Mouse (Mus musculus) hindbrain, embryonic 12.5 days (tissue): ENCODE results near the gene Nrxn1. TPM values are rescaled to one million over a fixed set of nuclear protein-coding genes. Genes with fewer than 3 reads are reported as not detected.

Experiments used
- ATAC-seq: fragments of 200-750 bp; cut with Nextera tagmentation; 2 replicates; pipeline ENCODE4 v1.8.0; 2017; ENCODE audit warnings: moderate TSS enrichment; ENCODE audit not compliant: low FRiP score
- H3K27ac ChIP-seq: fragments of 300-500 bp; sonication (generic); 2 replicates; pipeline ENCODE4 v1.5.1; 2016; ENCODE audit warnings: mild to moderate bottlenecking
- H3K27me3 ChIP-seq: fragments of 300-500 bp; sonication (generic); 2 replicates; pipeline ENCODE4 v1.6.1; 2016; ENCODE audit warnings: mild to moderate bottlenecking
- H3K36me3 ChIP-seq: fragments of 300-500 bp; sonication (generic); 2 replicates; pipeline ENCODE4 v1.6.1; 2016; ENCODE audit warnings: mild to moderate bottlenecking
- H3K4me1 ChIP-seq: fragments of 300-500 bp; sonication (generic); 2 replicates; pipeline ENCODE4 v1.6.1; 2016
- H3K4me2 ChIP-seq: fragments of 300-500 bp; sonication (generic); replicated peaks from 2 replicates; pipeline ENCODE4 v1.6.1; 2016; ENCODE audit warnings: mild to moderate bottlenecking
- H3K4me3 ChIP-seq: fragments of 300-500 bp; sonication (generic); 2 replicates; pipeline ENCODE4 v1.5.1; 2016; ENCODE audit warnings: mild to moderate bottlenecking
- H3K9ac ChIP-seq: fragments of 300-500 bp; sonication (generic); 2 replicates; pipeline ENCODE4 v1.6.1; 2016; ENCODE audit warnings: mild to moderate bottlenecking, moderate library complexity
- H3K9me3 ChIP-seq: fragments of 300-500 bp; sonication (generic); replicated peaks from 2 replicates; pipeline ENCODE4 v1.6.1; 2016; ENCODE audit warnings: mild to moderate bottlenecking
- WGBS: fragments of 180-500 bp; shearing (Covaris S2); methylation state at CpG from one replicate; pipeline ENCODE4 v1.1.7; 2016; 5-methylcytosine and 5-hydroxymethylcytosine counted together
- polyA plus RNA-seq: library from polyadenylated mRNA; unstranded; fragments of >200 nt; fragmentation: Nextera tagmentation; extraction: Ambion mirVana; gene quantifications from 2 replicates; pipeline ENCODE4 v1.2.1, GENCODE M21; 2016

The Nrxn1 gene
- polyA plus RNA-seq, 1 experiment from 2014 or later, result 48.8 TPM

- H3K4me1 ChIP-seq, result no peaks in the 10 kb centered on the region
- H3K36me3 ChIP-seq, result no peaks in the 10 kb centered on the region
- no peak overlapping the region for H3K27ac ChIP-seq
- H3K4me3 ChIP-seq, result no peak overlapping the region
- ATAC-seq, result no peak
- H3K9me3 ChIP-seq, result no peaks in the 10 kb centered on the region
- no peaks in the 10 kb centered on the region for H3K27me3 ChIP-seq
- H3K9ac ChIP-seq, result no peak overlapping the region
- 87% methylated on average over 2 of the region's 2 CpGs for WGBS
- H3K4me2 ChIP-seq, result no peak overlapping the region
These were observed 179.6 kb downstream of the Nrxn1 start for GRCm38 (mm10) chr17:90913320-90913719.

- Histone ChIP-seq H3K27ac (no peak overlapping the region), H3K4me2 (no peak overlapping the region), H3K36me3 (no peaks in the 10 kb centered on the region), H3K4me3 (no peak overlapping the region), H3K4me1 (no peaks in the 10 kb centered on the region), H3K27me3 (no peaks in the 10 kb centered on the region), H3K9me3 (no peaks in the 10 kb centered on the region), H3K9ac (no peak overlapping the region)
- ATAC-seq, result no peak
- 82% methylated on average over 2 of the region's 2 CpGs for WGBS
These were observed 180.1 kb downstream of the Nrxn1 start for GRCm38 (mm10) chr17:90912746-90913145.

- no peaks in the 10 kb centered on the region for H3K27me3 ChIP-seq
- no peaks in the 10 kb centered on the region for H3K9me3 ChIP-seq
- no peaks in the 10 kb centered on the region for H3K36me3 ChIP-seq
- no peak overlapping the region for H3K4me3 ChIP-seq
- no peak overlapping the region for H3K27ac ChIP-seq
- no peak for ATAC-seq
- H3K4me2 ChIP-seq, result no peak overlapping the region
- H3K4me1 ChIP-seq, result no peaks in the 10 kb centered on the region
- no peak overlapping the region for H3K9ac ChIP-seq
These were observed 180.5 kb downstream of the Nrxn1 start for GRCm38 (mm10) chr17:90912341-90912740.

GRCm38 (mm10) chr17:90906118-90907093, 186.5 kb downstream of the Nrxn1 start:
- H3K27me3 ChIP-seq, result no peaks in the 10 kb centered on the region
- ATAC-seq, result no peak
- H3K36me3 ChIP-seq, result no peaks in the 10 kb centered on the region
- H3K9ac ChIP-seq, result no peak overlapping the region
- H3K4me2 ChIP-seq, result no peak overlapping the region
- H3K9me3 ChIP-seq, result no peaks in the 10 kb centered on the region
- WGBS, result 69% methylated on average over 6 of the region's 6 CpGs
- no peak overlapping the region for H3K4me3 ChIP-seq
- no peak overlapping the region for H3K27ac ChIP-seq
- 0 out of 2 replicates have a peak, but pooled peaks cover 3% of the 10 kb centered on the region for H3K4me1 ChIP-seq

- Histone ChIP-seq H3K9me3 (no peaks in the 10 kb centered on the region), H3K4me1 (0 out of 2 replicates have a peak, but pooled peaks cover 3% of the 10 kb centered on the region), H3K4me2 (no peak overlapping the region), H3K9ac (no peak overlapping the region), H3K27ac (no peak overlapping the region), H3K27me3 (no peaks in the 10 kb centered on the region), H3K36me3 (no peaks in the 10 kb centered on the region), H3K4me3 (no peak overlapping the region)
- ATAC-seq, result no peak
- WGBS, result 89% methylated on average over 5 of the region's 5 CpGs
These were observed 187.7 kb downstream of the Nrxn1 start for GRCm38 (mm10) chr17:90905143-90905542.

- no peak overlapping the region for H3K4me3 ChIP-seq
- 54% methylated on average over 4 of the region's 4 CpGs for WGBS
These were observed 200.3 kb downstream of the Nrxn1 start for GRCm38 (mm10) chr17:90892327-90893259.

GRCm38 (mm10) chr17:90891711-90892110, 201.2 kb downstream of the Nrxn1 start:
- no peak overlapping the region for H3K9ac ChIP-seq
- H3K4me3 ChIP-seq, result no peak overlapping the region
- no peaks in the 10 kb centered on the region for H3K27me3 ChIP-seq
- 58% methylated on average over 1 of the region's 1 CpGs for WGBS
- ATAC-seq, result no peak
- H3K36me3 ChIP-seq, result no peaks in the 10 kb centered on the region
- H3K4me1 ChIP-seq, result no peaks in the 10 kb centered on the region
- no peaks in the 10 kb centered on the region for H3K9me3 ChIP-seq
- no peak overlapping the region for H3K4me2 ChIP-seq
- no peak overlapping the region for H3K27ac ChIP-seq

More at GRCm38 (mm10) chr17:90892327-90893259, 200.3 kb downstream of the Nrxn1 start:
- no peaks in the 10 kb centered on the region for H3K36me3 ChIP-seq
- peak; percentile 73 for ATAC-seq
- H3K27ac ChIP-seq, result no peak overlapping the region
- H3K27me3 ChIP-seq, result no peaks in the 10 kb centered on the region
- no peaks in the 10 kb centered on the region for H3K9me3 ChIP-seq
- H3K4me1 ChIP-seq, result no peaks in the 10 kb centered on the region
- no peak overlapping the region for H3K4me2 ChIP-seq
- no peak overlapping the region for H3K9ac ChIP-seq

- Histone ChIP-seq H3K9me3 (no peaks in the 10 kb centered on the region), H3K27me3 (no peaks in the 10 kb centered on the region), H3K4me3 (no peak overlapping the region), H3K4me1 (peaks cover 10% of the 10 kb centered on the region), H3K9ac (no peak overlapping the region), H3K4me2 (no peak overlapping the region), H3K27ac (peak overlapping the region; percentile 23; the same call in 1 of the 2 replicates), H3K36me3 (no peaks in the 10 kb centered on the region)
- ATAC-seq, result 0 out of 2 replicates have a peak, but pooled peaks have one; percentile 16
- WGBS, result 52% methylated on average over 2 of the region's 2 CpGs
These were observed 235.6 kb downstream of the Nrxn1 start for GRCm38 (mm10) chr17:90857225-90857624.

- Histone ChIP-seq H3K27ac (no peak overlapping the region), H3K4me1 (no peaks in the 10 kb centered on the region), H3K9ac (no peak overlapping the region), H3K4me3 (no peak overlapping the region), H3K9me3 (no peaks in the 10 kb centered on the region), H3K36me3 (no peaks in the 10 kb centered on the region), H3K4me2 (no peak overlapping the region), H3K27me3 (no peaks in the 10 kb centered on the region)
- 9% methylated on average over 1 of the region's 1 CpGs for WGBS
- no peak for ATAC-seq
These were observed 249.0 kb downstream of the Nrxn1 start for GRCm38 (mm10) chr17:90843876-90844275.

- Histone ChIP-seq H3K36me3 (no peaks in the 10 kb centered on the region), H3K9ac (no peak overlapping the region), H3K9me3 (no peaks in the 10 kb centered on the region), H3K4me1 (no peaks in the 10 kb centered on the region), H3K4me3 (no peak overlapping the region), H3K27me3 (no peaks in the 10 kb centered on the region), H3K27ac (no peak overlapping the region), H3K4me2 (no peak overlapping the region)
- ATAC-seq, result no peak
These were observed 249.7 kb downstream of the Nrxn1 start for GRCm38 (mm10) chr17:90843072-90843611.

- peak; percentile 87 for ATAC-seq
- H3K9me3 ChIP-seq, result no peaks in the 10 kb centered on the region
- H3K27me3 ChIP-seq, result no peaks in the 10 kb centered on the region
- 0 out of 2 replicates have a peak, but pooled peaks cover 3% of the 10 kb centered on the region for H3K4me1 ChIP-seq
- peak overlapping the region; percentile 62 for H3K27ac ChIP-seq
- H3K4me3 ChIP-seq, result no peak overlapping the region
- H3K36me3 ChIP-seq, result no peaks in the 10 kb centered on the region
- H3K9ac ChIP-seq, result no peak overlapping the region
- no peak overlapping the region for H3K4me2 ChIP-seq
These were observed 255.9 kb downstream of the Nrxn1 start for GRCm38 (mm10) chr17:90837022-90837414.
